Mouse (Mus musculus): ENCODE measurements around the gene Mtx1.
A peak's percentile ranks its signal among the peaks of the same experiment; 100 is the strongest.

- TF ChIP-seq CTCF (conservative IDR thresholded peaks at IDR 0.05; ENCODE audit: insufficient read depth, insufficient read length, low read depth, low read length) = no peak
- TF ChIP-seq POLR2A (IDR thresholded peaks at IDR 0.05; ENCODE audit: low read depth, low read length) = peak; percentile 31
Observed at GRCm38 (mm10) chr3:89266439-89266893, 39.6 kb upstream of the Mtx1 start.
